Mouse (Mus musculus): ENCODE data around the gene Ttl.

- TF ChIP-seq GATA1 (IDR thresholded peaks at IDR 0.05; ENCODE audit: borderline replicate concordance, low read length), result no peak
- no peak for TF ChIP-seq FLI1 (IDR thresholded peaks at IDR 0.05; ENCODE audit: low read length)
Observed at GRCm38 (mm10) chr2:129118061-129118460, 52.3 kb downstream of the Ttl start.
